Comparison of ENCODE assay signal across 23 mouse cellular contexts in genomic region chrX:110308810-110309209, GRCm38 (mm10).
DNase-seq lines count a peak whose midpoint lies in the region; ATAC-seq lines count a peak whose summit lies in the region.
"Had no signal": no experiment of that assay in that cellular context is flagged by ENCODE, and none has a peak within 500 bp of the region (broad histone marks: within the 10 kb centered on the region; RNA-seq: fewer than 3 reads in every experiment).

No protein-coding gene starts in this region.

- H3K27ac ChIP-seq in neural tube, embryonic 11.5 days (ENCODE audit: low read depth, low read length): no peak overlapping the region
- no peak overlapping the region for H3K27ac ChIP-seq in hindbrain, embryonic 16.5 days (ENCODE audit: low read depth, low read length)
- no peak overlapping the region for H3K27ac ChIP-seq in neural tube, embryonic 14.5 days (ENCODE audit: low read depth, low read length)
- H3K27ac ChIP-seq: embryonic facial prominence, embryonic 12.5 days; heart, embryonic 15.5 days; kidney, postnatal 0 days; limb, embryonic 15.5 days had no signal

- H3K4me1 ChIP-seq in neural tube, embryonic 11.5 days (ENCODE audit: control insufficient read depth, insufficient read depth, low read length): no peaks in the 10 kb centered on the region
- H3K4me1 ChIP-seq in hindbrain, embryonic 16.5 days (ENCODE audit: control insufficient read depth, insufficient read depth, low read depth, low read length): no peaks in the 10 kb centered on the region
- no peaks in the 10 kb centered on the region for H3K4me1 ChIP-seq in neural tube, embryonic 14.5 days (ENCODE audit: control insufficient read depth, insufficient read depth, low read length)
- H3K4me1 ChIP-seq: embryonic facial prominence, embryonic 12.5 days; heart, embryonic 15.5 days; limb, embryonic 15.5 days had no signal

- ATAC-seq in neural tube, embryonic 11.5 days (ENCODE audit: insufficient read depth, low FRiP score, low TSS enrichment): 0 out of 2 replicates have a peak, but pooled peaks have one; percentile 20
- peak; percentile 80 for ATAC-seq in hindbrain, embryonic 16.5 days
- peak; percentile 61; the same call in 1 of the 2 replicates for ATAC-seq in neural tube, embryonic 14.5 days (ENCODE audit: low read depth)
- ATAC-seq: activated CD4-positive, CD25-positive, alpha-beta regulatory T cell, adult 4 months; CD4-positive, CD25-positive, alpha-beta regulatory T cell, adult 4 months; lung, postnatal 0 days; Patski had no signal

- peak; percentile 2 to 20 for DNase-seq in cerebellum, postnatal 14 days
- no peak for DNase-seq in cerebellum, adult 9-11 months
- no peak for DNase-seq in neural tube, embryonic 11.5 days (ENCODE audit: low spot score)
- no peak for DNase-seq in neural tube, embryonic 10.5 days (ENCODE audit: extremely low spot score, low spot score)
- DNase-seq in spleen, postnatal 10 days (ENCODE audit: low spot score in 2 of 2): no peak
- DNase-seq in adrenal gland, postnatal 36 days: no peak
- DNase-seq: adrenal gland, postnatal 25 days; cerebellum, adult 18-20 months; gastrocnemius, postnatal 14 days; kidney, adult 18-20 months; retina, postnatal 1 day; thymus, adult 2 months had no signal

- H3K4me3 ChIP-seq in neural tube, embryonic 11.5 days (ENCODE audit: low read depth, low read length): no peak overlapping the region
- no peak overlapping the region for H3K4me3 ChIP-seq in hindbrain, embryonic 16.5 days (ENCODE audit: low read length)
- no peak overlapping the region for H3K4me3 ChIP-seq in neural tube, embryonic 14.5 days (ENCODE audit: low read depth, low read length)
- H3K4me3 ChIP-seq: embryonic facial prominence, embryonic 12.5 days; erythroblast, embryonic 14.5 days; heart, embryonic 15.5 days; limb, embryonic 15.5 days had no signal

- 70% methylated on average over 2 of the region's 2 CpGs for WGBS in neural tube, embryonic 11.5 days
- 44% methylated on average over 2 of the region's 2 CpGs for WGBS in hindbrain, embryonic 16.5 days
- 49% methylated on average over 2 of the region's 2 CpGs for WGBS in neural tube, embryonic 14.5 days

- H3K36me3 ChIP-seq in neural tube, embryonic 11.5 days (ENCODE audit: control insufficient read depth, insufficient read depth, low read length): no peaks in the 10 kb centered on the region
- no peaks in the 10 kb centered on the region for H3K36me3 ChIP-seq in hindbrain, embryonic 16.5 days (ENCODE audit: control insufficient read depth, insufficient read depth, low read length)
- no peaks in the 10 kb centered on the region for H3K36me3 ChIP-seq in neural tube, embryonic 14.5 days (ENCODE audit: control insufficient read depth, insufficient read depth, low read length)
- H3K36me3 ChIP-seq: embryonic facial prominence, embryonic 12.5 days; heart, embryonic 15.5 days; limb, embryonic 15.5 days had no signal

- H3K9ac ChIP-seq in neural tube, embryonic 11.5 days (ENCODE audit: low read length): no peak overlapping the region
- H3K9ac ChIP-seq in hindbrain, embryonic 16.5 days (ENCODE audit: low read depth, low read length): no peak overlapping the region
- H3K9ac ChIP-seq in neural tube, embryonic 14.5 days (replicated peaks; ENCODE audit: low read depth, low read length): no peak overlapping the region
- H3K9ac ChIP-seq: embryonic facial prominence, embryonic 12.5 days; heart, embryonic 15.5 days; limb, embryonic 15.5 days had no signal

- H3K27me3 ChIP-seq in neural tube, embryonic 11.5 days (ENCODE audit: control insufficient read depth, insufficient read depth, low read length): no peaks in the 10 kb centered on the region
- no peaks in the 10 kb centered on the region for H3K27me3 ChIP-seq in hindbrain, embryonic 16.5 days (replicated peaks; ENCODE audit: control insufficient read depth, insufficient read depth, low read length)
- no peaks in the 10 kb centered on the region for H3K27me3 ChIP-seq in neural tube, embryonic 14.5 days (ENCODE audit: control insufficient read depth, insufficient read depth, low read length)
- H3K27me3 ChIP-seq: embryonic facial prominence, embryonic 12.5 days; heart, embryonic 15.5 days; limb, embryonic 15.5 days had no signal

- no peaks in the 10 kb centered on the region for H3K9me3 ChIP-seq in neural tube, embryonic 11.5 days (ENCODE audit: control insufficient read depth, low read length)
- H3K9me3 ChIP-seq in hindbrain, embryonic 16.5 days (ENCODE audit: control insufficient read depth, low read length): no peaks in the 10 kb centered on the region
- no peaks in the 10 kb centered on the region for H3K9me3 ChIP-seq in neural tube, embryonic 14.5 days (ENCODE audit: control insufficient read depth, low read length)
- H3K9me3 ChIP-seq: embryonic facial prominence, embryonic 12.5 days; heart, embryonic 15.5 days; limb, embryonic 15.5 days had no signal

- H3K4me2 ChIP-seq in neural tube, embryonic 11.5 days (ENCODE audit: low read depth): no peak overlapping the region
- H3K4me2 ChIP-seq in hindbrain, embryonic 16.5 days (ENCODE audit: low read length): no peak overlapping the region
- no peak overlapping the region for H3K4me2 ChIP-seq in neural tube, embryonic 14.5 days (ENCODE audit: low read depth, low read length)
- H3K4me2 ChIP-seq: embryonic facial prominence, embryonic 12.5 days; heart, embryonic 15.5 days; limb, embryonic 15.5 days had no signal

Comparison
In these comparisons a context has a peak if more than half of its experiments do, and no peak if none do; other contexts are left out.
1. DNase-seq: peak in cerebellum, postnatal 14 days (2 of 2); none in cerebellum, adult 9-11 months (single experiment), neural tube, embryonic 11.5 days (single experiment), neural tube, embryonic 10.5 days (single experiment), spleen, postnatal 10 days (0 of 2) and adrenal gland, postnatal 36 days (0 of 2).
2. ATAC-seq: peak in every context shown above with its lines; median percentile 80 in hindbrain, embryonic 16.5 days; 61 in neural tube, embryonic 14.5 days; 20 in neural tube, embryonic 11.5 days.